Comparison of ENCODE assay signal across 8 mouse cellular contexts in the genomic region with DNA sequence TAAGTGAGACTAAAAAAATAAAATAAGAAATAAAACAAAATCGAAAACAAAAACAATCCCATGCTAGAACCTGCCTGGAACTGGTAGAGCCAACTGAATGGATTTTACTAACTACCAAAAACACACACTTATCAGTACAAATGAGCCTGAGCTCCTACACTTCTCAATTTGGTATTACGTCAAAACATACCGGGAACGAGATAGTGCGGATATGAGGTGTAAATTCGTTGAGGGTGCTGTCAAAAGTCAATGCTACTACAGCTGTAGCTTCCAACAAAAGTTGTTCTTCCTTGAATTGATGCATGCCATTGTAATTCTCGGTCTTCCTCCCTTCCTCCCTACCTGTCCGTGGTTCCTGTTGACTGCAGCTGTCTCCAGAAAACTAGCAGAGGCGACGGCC. TPM values are rescaled to one million over a fixed set of nuclear protein-coding genes. Genes with fewer than 3 reads are reported as not detected.
DNase-seq lines count a peak whose midpoint lies in the region; ATAC-seq and TF ChIP-seq lines count a peak whose summit lies in the region.

No protein-coding gene starts in this region.

- peak overlapping the region; percentile 72 for H3K4me3 ChIP-seq in cerebellum, adult 2 months (replicated peaks; ENCODE audit: insufficient read depth, low read depth, low read length)
- H3K4me3 ChIP-seq in C2C12 (ENCODE audit: insufficient read depth, poor library complexity, severe bottlenecking): no peak overlapping the region
- H3K4me3 ChIP-seq in forebrain, embryonic 16.5 days (replicated peaks; ENCODE audit: low read length): peak overlapping the region; percentile 94
- H3K4me3 ChIP-seq in liver, postnatal 0 days (ENCODE audit: low read depth, low read length): peak overlapping the region; percentile 94

- DNase-seq in cerebellum, adult 2 months: peak in 1 of 2 experiments; percentile 21
- no peak for DNase-seq in cerebellum, postnatal 14 days
- no peak for DNase-seq in liver, postnatal 0 days
- no peak for DNase-seq in right cerebral cortex, adult 2 months (ENCODE audit: low spot score in 2 of 2)
- DNase-seq in spleen, postnatal 4 days (ENCODE audit: low spot score in 2 of 2): no peak
- no peak for DNase-seq in thymus, postnatal 36 days

- H3K79me3 ChIP-seq in C2C12 (ENCODE audit: low read depth): peaks cover 30% of the 10 kb centered on the region

- H3ac ChIP-seq in C2C12 (ENCODE audit: control insufficient read depth, insufficient read length, low read depth): peak overlapping the region; percentile 27

- H3K4me1 ChIP-seq in cerebellum, adult 2 months (ENCODE audit: control insufficient read depth, insufficient read depth, low read length): no peaks in the 10 kb centered on the region
- peaks cover 14% of the 10 kb centered on the region for H3K4me1 ChIP-seq in forebrain, embryonic 16.5 days (replicated peaks; ENCODE audit: control insufficient read depth, insufficient read depth, low read length)
- peaks cover 12% of the 10 kb centered on the region for H3K4me1 ChIP-seq in liver, postnatal 0 days (ENCODE audit: insufficient read depth)

- 5% methylated on average over 10 of the region's 10 CpGs for WGBS in cerebellum, adult 2 months
- WGBS in forebrain, embryonic 16.5 days: 20% methylated on average over 10 of the region's 10 CpGs
- WGBS in liver, postnatal 0 days (ENCODE audit: insufficient replicate concordance): 11% methylated on average over 10 of the region's 10 CpGs

- no peaks in the 10 kb centered on the region for H3K9me3 ChIP-seq in forebrain, embryonic 16.5 days (ENCODE audit: control insufficient read depth, low read length)
- no peaks in the 10 kb centered on the region for H3K9me3 ChIP-seq in liver, postnatal 0 days (ENCODE audit: low read length)

- no peak for TF ChIP-seq EP300 in liver, postnatal 0 days (IDR thresholded peaks at IDR 0.05; ENCODE audit: low read depth)

- no peaks in the 10 kb centered on the region for H3K27me3 ChIP-seq in cerebellum, adult 2 months (ENCODE audit: control insufficient read depth, insufficient read depth, low read length)
- H3K27me3 ChIP-seq in C2C12 (ENCODE audit: control insufficient read depth, insufficient read depth, insufficient read length): peaks cover 13% of the 10 kb centered on the region
- no peaks in the 10 kb centered on the region for H3K27me3 ChIP-seq in forebrain, embryonic 16.5 days (replicated peaks; ENCODE audit: control insufficient read depth, insufficient read depth, low read length)
- no peaks in the 10 kb centered on the region for H3K27me3 ChIP-seq in liver, postnatal 0 days (ENCODE audit: insufficient read depth, low read length)

- peak; percentile 24; the same call in 1 of the 2 replicates for ATAC-seq in forebrain, embryonic 16.5 days
- ATAC-seq in liver, postnatal 0 days: peak; percentile 7; the same call in 1 of the 2 replicates

- no peaks in the 10 kb centered on the region for H3K36me3 ChIP-seq in C2C12 (ENCODE audit: control insufficient read depth, insufficient read depth)
- H3K36me3 ChIP-seq in forebrain, embryonic 16.5 days (ENCODE audit: control insufficient read depth, insufficient read depth): no peaks in the 10 kb centered on the region
- H3K36me3 ChIP-seq in liver, postnatal 0 days (replicated peaks; ENCODE audit: insufficient read depth, low read length): no peaks in the 10 kb centered on the region

- no peak overlapping the region; the same call in 1 of the 2 replicates for H3K27ac ChIP-seq in cerebellum, adult 2 months (ENCODE audit: insufficient read depth, low read length)
- no peak overlapping the region for H3K27ac ChIP-seq in forebrain, embryonic 16.5 days (ENCODE audit: low read length)
- peak overlapping the region; percentile 87 for H3K27ac ChIP-seq in liver, postnatal 0 days (ENCODE audit: low read depth)

- no peak for TF ChIP-seq POLR2A in cerebellum, adult 2 months (IDR thresholded peaks at IDR 0.05; ENCODE audit: borderline replicate concordance, insufficient read depth, low read length)

- no peak for TF ChIP-seq CTCF in cerebellum, adult 2 months (IDR thresholded peaks at IDR 0.05; ENCODE audit: borderline replicate concordance, insufficient read depth, low read depth, low read length)
- no peak for TF ChIP-seq CTCF in C2C12 (IDR thresholded peaks at IDR 0.05; ENCODE audit: control insufficient read depth, insufficient read depth, insufficient read length)
- TF ChIP-seq CTCF in liver, postnatal 0 days (IDR thresholded peaks at IDR 0.05; ENCODE audit: low read depth): no peak

- peak overlapping the region; percentile 92 for H3K4me2 ChIP-seq in forebrain, embryonic 16.5 days (ENCODE audit: low read length)
- peak overlapping the region; percentile 83 for H3K4me2 ChIP-seq in liver, postnatal 0 days (ENCODE audit: low read depth, low read length)

- peaks cover 46% of the 10 kb centered on the region for H3K79me2 ChIP-seq in C2C12 (ENCODE audit: control insufficient read depth, insufficient read depth)

- H3K9ac ChIP-seq in forebrain, embryonic 16.5 days (replicated peaks; ENCODE audit: low read depth, low read length): peak overlapping the region; percentile 100
- H3K9ac ChIP-seq in liver, postnatal 0 days (replicated peaks): peak overlapping the region; percentile 96

TF ChIP-seq in C2C12, 6 proteins besides CTCF, POLR2A, EP300 and RAD21:
- TF ChIP-seq CEBPB (IDR thresholded peaks at IDR 0.05; ENCODE audit: low read depth) (no peak), USF1 (IDR thresholded peaks at IDR 0.05; ENCODE audit: low read depth) (no peak), MYOD1 (IDR thresholded peaks at IDR 0.05; ENCODE audit: control insufficient read depth, insufficient read length, low read depth) (no peak), MAX (IDR thresholded peaks at IDR 0.05) (no peak), MYOG (IDR thresholded peaks at IDR 0.05; ENCODE audit: control insufficient read depth, extremely low read depth, insufficient read length) (no peak), FOSL1 (IDR thresholded peaks at IDR 0.05; ENCODE audit: insufficient read depth, low read length, poor library complexity, severe bottlenecking) (no peak)

RNA-seq across cellular contexts. Expression of gene Rad54l2, which starts 0.4 kb away (rescaled TPM):
- polyA plus RNA-seq in cerebellum, adult 2 months (2012; rRNA removed): 10.7 and 12.3 TPM in 2 replicates
- polyA plus RNA-seq in C2C12 (2012; fragmentation: generic; extraction: Trizol): 8.0 TPM
- polyA plus RNA-seq in forebrain, embryonic 16.5 days (2015; fragmentation: Nextera tagmentation; extraction: Ambion mirVana): 6.9 and 8.7 TPM in 2 replicates
- polyA plus RNA-seq in liver, postnatal 0 days (2015; fragmentation: Nextera tagmentation; extraction: Ambion mirVana): 1.2 and 1.7 TPM in 2 replicates

RNA-seq across cellular contexts. Expression of gene Dcaf1, which starts 32.3 kb away (rescaled TPM):
- polyA plus RNA-seq in cerebellum, adult 2 months (2012; rRNA removed): 23.4 and 26.2 TPM in 2 replicates
- polyA plus RNA-seq in C2C12 (2012; fragmentation: generic; extraction: Trizol): 17.1 TPM
- polyA plus RNA-seq in forebrain, embryonic 16.5 days (2015; fragmentation: Nextera tagmentation; extraction: Ambion mirVana): 23.9 and 24.9 TPM in 2 replicates
- polyA plus RNA-seq in liver, postnatal 0 days (2015; fragmentation: Nextera tagmentation; extraction: Ambion mirVana): 3.1 and 5.0 TPM in 2 replicates
